Mouse (Mus musculus): ENCODE results near the gene Ptgs2.

GRCm38 (mm10) chr1:150106736-150107135 lies 6.9 kb downstream of the Ptgs2 start:
- TF ChIP-seq POLR2A (IDR thresholded peaks at IDR 0.05; ENCODE audit: low read depth, low read length) (no peak; the same call in 1 of the 2 replicates), CTCF (IDR thresholded peaks at IDR 0.05; ENCODE audit: borderline replicate concordance, insufficient read depth, low read length) (no peak)
